Mouse (Mus musculus): ENCODE results near the gene Plxnc1.

The Plxnc1 gene

GRCm38 (mm10) chr10:94818781-94819665, 125.6 kb downstream of the Plxnc1 start:
- DNase-seq (ENCODE audit: low spot score) = no peak

DNA sequence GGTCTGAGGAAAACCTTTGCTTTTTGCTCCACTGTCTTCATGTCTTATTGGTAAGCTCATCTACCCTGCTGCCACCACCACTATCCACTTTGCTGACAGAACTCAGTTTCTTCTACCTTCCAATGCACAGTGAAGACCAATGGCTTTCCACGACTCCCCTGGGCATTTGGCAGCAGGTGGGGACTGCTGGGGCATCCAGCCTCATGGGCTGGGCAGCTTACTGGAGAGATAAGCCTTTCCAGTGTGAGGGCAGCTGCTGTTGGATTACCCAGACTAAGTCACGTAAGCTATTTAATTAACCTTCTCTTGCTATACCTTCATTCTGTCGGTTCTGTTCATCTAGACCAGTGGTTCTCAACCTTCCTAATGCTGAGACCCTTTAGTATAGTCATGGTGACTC, 126.5 kb downstream of the Plxnc1 start:
- DNase-seq (ENCODE audit: low spot score) = no peak

DNA sequence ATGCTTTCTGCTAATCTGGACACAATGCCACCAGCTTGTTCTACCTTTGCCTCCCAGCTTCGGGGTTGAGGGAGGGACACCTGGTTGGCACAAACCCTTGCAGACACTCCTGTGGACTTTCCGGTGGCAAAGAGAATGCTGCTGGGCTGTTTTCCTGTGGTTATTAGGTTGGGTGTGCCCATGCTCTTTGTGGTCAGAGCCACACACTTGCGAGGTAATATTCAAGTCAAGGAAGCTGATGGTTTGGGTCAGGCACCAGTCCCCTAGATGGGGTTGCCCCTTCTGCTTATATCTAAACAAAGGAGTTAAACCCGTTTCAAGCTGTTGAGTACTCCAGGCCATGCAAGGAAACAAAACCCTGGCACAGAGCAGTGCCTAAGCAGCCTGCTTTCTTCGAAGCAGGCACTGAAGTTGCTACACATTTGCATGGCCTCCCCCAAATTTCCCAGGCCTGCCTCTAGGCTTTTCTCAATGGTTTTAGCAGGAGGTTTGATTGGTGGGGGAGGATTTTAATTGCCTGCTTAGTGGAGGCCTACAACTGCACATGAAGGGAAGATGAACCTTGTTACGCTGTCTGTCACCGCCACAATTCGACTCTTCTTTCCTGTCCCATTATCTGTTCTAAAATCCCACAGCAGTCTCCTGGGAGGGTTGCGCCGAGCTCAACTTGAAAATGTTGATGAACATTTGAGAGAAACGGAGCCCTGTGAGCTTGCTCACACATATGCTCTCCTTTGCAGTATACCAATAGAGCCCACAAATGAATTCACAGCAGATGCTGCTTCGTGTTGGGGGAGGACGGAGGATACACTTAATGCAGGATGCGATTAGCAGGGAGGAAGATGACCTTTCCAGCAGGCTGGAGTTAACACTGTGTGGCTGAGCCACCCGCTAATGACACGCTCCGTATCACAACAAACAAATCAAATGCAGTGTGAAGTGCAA, 132.5 kb downstream of the Plxnc1 start:
- DNase-seq (ENCODE audit: low spot score) = no peak

DNA sequence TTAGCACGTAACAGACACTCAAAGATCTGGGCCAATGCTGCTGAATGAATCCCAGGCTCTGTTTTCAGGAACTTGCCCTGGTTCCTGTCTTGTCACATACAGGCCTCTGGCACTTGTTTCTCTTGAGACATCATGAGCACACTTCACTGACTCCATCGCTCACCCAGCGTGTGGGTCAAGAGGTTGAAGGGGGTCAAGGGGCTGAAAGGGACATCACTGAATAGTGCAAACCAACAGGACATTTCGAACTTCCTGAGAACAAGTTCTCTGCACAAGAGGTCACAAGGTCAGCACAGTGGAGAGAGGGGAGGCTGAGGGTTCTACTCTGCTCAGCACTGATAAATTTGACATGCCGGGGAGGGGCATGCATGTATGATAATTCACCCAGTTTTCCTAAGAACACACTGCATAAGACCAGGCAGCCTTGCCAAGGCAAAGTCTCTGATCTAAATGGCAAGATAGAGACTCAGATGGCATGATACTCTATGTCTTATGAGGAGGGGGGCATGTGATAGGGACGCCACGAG, 134.6 kb downstream of the Plxnc1 start:
- no peak for DNase-seq (ENCODE audit: low spot score)

DNA sequence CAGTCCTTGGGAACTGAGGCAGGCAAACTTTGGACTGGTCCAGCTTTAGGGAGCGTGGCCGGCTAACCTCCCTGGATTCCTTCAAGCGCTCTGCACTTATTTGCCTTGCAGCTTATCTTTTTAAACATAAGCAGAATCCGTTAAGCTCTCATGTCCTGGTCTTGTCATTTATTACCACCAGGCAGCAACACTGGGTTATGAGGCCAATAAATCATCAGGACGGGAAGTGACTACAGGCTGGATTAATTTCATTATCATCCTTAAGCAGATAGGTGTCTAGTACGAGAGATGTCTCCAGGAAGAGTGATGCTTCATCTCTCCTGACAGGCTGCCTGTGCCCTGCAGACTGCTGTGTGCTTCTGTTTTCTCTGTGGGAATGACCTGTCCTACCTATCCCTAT, 136.4 kb downstream of the Plxnc1 start:
- no peak for DNase-seq (ENCODE audit: low spot score)

- DNase-seq (ENCODE audit: low spot score) = no peak
Observed at GRCm38 (mm10) chr10:94807323-94807722, 137.3 kb downstream of the Plxnc1 start.

GRCm38 (mm10) chr10:94804909-94805220, 139.8 kb downstream of the Plxnc1 start:
- DNase-seq (ENCODE audit: low spot score) = no peak

DNA sequence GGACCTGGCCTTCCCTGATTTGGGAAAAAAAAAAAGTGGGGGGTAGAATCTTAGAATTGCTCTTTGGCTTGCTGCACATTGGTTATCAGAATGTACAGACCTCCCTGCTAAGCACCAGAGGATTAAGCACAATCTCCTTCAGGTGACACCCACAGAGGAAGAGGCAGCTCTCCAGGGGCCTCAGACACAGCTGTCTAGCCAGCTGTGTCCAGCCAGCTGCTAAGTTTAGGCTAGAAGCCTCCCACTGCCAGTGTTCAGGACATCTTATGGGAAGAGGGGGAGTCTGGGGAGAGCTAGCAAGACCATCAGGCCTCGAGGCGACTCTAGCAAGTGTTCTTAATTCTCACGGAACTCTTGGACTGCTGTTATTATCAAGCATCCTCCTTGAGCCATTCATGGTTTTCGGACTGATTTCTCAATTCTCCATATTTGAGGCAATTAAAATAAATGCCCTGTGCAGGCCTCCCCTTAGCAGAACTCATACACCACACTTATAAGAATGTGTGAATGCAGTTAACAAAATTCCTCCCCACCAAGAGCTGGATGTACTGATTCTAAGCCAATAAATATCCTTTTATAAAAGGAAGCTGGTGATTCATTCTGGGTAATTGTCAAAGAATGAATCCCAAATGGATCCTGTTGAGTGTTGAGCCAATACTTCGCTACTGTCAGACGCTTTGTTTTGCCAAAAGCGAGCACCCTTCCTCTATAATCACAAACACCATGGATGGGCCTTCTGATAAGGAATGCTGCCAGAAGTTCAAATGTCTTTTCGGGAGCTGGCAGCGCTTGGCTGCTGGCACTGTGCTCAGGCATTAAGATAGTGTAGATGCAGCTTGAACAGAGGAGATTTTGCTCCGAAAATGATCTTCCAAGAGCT, 140.4 kb downstream of the Plxnc1 start:
- DNase-seq (ENCODE audit: low spot score) = no peak

DNA sequence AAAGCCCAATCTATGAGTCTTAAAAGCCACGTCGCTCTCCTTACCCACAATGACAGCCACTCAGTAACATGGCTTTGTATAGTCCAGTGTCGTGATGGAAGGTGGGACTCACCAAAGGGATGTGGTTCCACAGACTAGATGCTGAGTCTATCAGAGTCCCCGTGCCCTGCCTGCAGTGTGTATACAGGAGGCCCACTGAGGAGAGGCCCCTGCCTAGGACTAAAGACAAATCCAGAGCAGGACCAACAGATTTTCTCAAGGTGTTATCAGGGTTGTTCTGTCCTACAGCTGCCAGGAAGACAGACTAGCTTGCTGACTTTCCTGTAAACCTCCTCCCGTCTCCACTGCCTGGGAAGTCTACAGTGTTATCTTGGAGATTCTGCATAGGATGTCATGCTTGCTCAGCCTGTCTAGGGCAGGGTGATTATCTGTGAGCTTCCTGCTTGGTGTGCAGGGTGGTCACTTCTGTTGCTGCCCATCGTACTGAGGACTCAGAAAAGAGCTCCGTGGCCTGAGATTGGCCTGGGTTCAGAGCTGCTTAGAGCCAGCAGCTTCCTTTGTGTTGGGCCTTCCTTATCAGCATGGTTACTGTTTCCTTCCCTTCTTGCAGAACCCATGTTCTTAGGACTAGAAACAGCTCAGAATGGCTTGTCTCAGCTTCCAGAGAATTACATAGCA, 143.8 kb downstream of the Plxnc1 start:
- DNase-seq (ENCODE audit: low spot score) = no peak

GRCm38 (mm10) chr10:94799485-94800239, 145.0 kb downstream of the Plxnc1 start:
- no peak for DNase-seq (ENCODE audit: low spot score)

GRCm38 (mm10) chr10:94798128-94798527, 146.5 kb downstream of the Plxnc1 start:
- no peak for DNase-seq (ENCODE audit: low spot score)

DNA sequence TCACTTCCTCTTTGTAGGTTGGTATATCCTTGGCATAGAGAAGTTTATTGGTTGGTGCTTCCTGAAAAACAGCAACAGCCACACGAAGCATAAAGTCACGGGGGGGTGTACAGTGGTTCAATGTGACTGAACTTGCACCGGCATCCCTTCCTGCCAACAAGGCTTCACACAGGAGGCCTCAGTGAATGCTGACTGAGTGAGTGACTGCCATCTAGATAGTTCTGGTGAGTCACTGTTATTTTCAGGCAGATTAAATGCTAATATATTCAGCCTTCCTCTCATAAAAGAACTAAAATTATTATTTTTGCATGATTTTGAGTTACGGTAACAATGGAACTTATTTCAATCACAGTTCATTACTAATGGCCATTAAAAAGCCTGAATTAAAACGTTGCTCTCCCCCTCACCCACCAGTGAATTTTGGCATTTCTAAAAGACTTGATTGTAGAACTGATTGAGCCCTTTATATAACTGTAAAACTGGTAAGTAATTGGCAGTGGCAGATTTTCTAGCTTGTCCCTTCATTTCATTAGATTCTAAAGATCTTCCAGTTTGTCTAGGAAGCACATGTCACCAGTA, 149.9 kb downstream of the Plxnc1 start:
- DNase-seq (ENCODE audit: low spot score) = no peak

DNA sequence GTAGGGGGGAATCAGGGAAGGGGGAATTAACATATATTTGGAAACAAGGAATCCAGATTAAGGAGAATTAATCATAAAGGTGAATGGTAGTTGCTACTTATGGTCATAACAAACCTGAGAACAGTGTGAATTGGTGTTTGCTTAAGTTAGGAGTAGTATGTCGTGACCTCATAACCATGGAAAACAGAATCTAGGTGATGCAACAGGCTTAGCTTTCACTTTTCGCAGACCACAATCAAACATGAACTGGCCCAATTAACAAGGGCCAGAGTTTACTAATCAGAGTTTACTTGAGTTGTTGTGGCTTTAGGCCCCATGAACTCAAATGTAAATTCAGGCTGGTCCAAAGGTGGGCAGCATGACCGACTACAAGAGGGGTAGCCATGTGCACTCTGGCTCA, 150.7 kb downstream of the Plxnc1 start:
- no peak for DNase-seq (ENCODE audit: low spot score)

GRCm38 (mm10) chr10:94789205-94789604, 155.4 kb downstream of the Plxnc1 start:
- DNase-seq (ENCODE audit: low spot score) = no peak

DNA sequence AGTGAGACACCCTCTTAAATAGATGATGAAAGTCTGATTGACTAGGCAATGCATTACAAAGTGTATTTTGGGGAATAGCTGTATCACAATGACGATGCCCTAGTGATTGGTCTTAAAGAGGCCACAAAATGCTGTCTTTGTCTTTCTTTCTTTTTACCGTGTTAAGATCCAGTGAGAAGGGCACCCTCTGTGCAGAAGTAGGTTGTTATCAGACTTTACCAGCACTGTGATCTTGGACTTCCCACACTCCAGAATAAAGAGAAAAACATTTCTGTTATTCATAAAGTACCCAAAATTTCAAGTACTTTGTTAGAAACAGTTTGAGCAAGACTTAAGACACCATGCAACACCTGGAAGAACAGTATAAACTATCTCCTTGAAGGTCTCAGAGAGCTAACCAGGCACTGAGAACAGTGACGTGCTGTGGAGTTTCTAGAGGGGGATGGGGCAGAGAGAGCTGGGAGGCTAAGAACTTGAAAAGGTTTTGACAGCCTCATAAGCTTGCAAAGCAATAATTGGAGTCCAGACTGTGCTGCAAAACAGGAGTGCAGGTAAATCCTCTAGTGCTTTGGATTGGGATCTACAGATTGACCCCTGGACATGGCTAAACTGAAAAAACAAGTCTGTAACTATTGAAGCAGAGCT, 163.9 kb downstream of the Plxnc1 start:
- DNase-seq (ENCODE audit: low spot score) = no peak

DNA sequence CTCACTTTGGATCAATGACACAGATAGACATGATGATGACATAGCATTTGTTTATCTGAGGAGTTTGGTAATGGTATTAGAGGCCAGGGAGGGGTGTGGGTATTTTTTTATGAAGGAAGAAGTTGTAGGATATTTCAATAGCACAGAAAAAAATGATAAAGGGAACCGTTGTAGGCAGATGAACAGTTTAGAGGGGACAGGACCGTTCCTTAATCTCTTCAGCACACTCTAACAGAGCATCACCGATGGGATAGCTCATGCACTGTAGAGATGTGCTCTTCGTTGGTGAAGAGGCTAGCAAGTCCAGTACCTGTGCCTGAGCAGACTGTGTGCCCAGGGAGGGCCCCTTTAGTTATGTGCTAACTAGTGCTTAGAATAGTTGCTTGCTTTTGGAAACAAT, 165.3 kb downstream of the Plxnc1 start:
- no peak for DNase-seq (ENCODE audit: low spot score)

- DNase-seq (ENCODE audit: low spot score) = no peak
Observed at GRCm38 (mm10) chr10:94777576-94777975, 167.1 kb downstream of the Plxnc1 start.

- DNase-seq (ENCODE audit: low spot score) = no peak
Observed at GRCm38 (mm10) chr10:94771496-94771895, 173.1 kb downstream of the Plxnc1 start.

- DNase-seq (ENCODE audit: low spot score) = no peak
Observed at GRCm38 (mm10) chr10:94747011-94747410, 197.6 kb downstream of the Plxnc1 start.

DNA sequence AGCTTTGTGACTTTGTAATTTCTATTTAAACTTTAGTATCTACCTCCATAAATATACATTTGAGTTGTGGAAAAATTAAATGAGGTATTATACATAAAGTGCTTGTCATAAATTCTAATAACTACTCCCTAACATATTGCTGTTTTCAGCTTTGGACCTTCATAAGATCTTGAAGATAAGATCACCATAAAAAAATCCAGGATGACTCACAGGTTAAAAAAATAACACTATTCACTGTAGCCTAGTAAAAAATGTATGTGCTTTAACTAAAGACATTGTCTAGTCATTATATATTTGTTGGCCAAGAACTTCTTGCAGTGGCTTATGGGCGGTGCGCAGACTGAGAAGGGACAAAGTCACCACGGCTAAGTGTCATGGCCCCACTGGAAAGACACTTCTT, 203.2 kb downstream of the Plxnc1 start:
- DNase-seq (ENCODE audit: low spot score) = no peak

Measured in yolk sac, embryonic 10.5 days (tissue).